ENCODE assay signal across 8 mouse cellular contexts in genomic region chr11:29172563-29173124, GRCm38 (mm10). TPM values are rescaled to one million over a fixed set of nuclear protein-coding genes. Genes with fewer than 3 reads are reported as not detected.
DNase-seq lines count a peak whose midpoint lies in the region; ATAC-seq and TF ChIP-seq lines count a peak whose summit lies in the region.

Gene Ppp4r3b (plus strand): TSS chr11:29172890.

- H3K4me1 ChIP-seq in hindbrain, embryonic 10.5 days (replicated peaks): peaks cover 24% of the 10 kb centered on the region
- peaks cover 9% of the 10 kb centered on the region for H3K4me1 ChIP-seq in lung, postnatal 0 days (ENCODE audit: insufficient read depth, low read depth, low read length)

- no peaks in the 10 kb centered on the region for H3K9me3 ChIP-seq in hindbrain, embryonic 10.5 days
- H3K9me3 ChIP-seq in lung, postnatal 0 days (ENCODE audit: low read length): no peaks in the 10 kb centered on the region

- H3K36me3 ChIP-seq in hindbrain, embryonic 10.5 days: 0 out of 2 replicates have a peak, but pooled peaks cover under 1% of the 10 kb centered on the region
- H3K36me3 ChIP-seq in lung, postnatal 0 days (ENCODE audit: insufficient read depth, low read length): no peaks in the 10 kb centered on the region

- peak; percentile 100 for DNase-seq in MN1 (ENCODE audit: low spot score)
- peak; percentile 99 for DNase-seq in cerebellum, adult 9-10 months
- peak; percentile 98 for DNase-seq in hindbrain, embryonic 10.5 days (ENCODE audit: low spot score)
- peak; percentile 99 for DNase-seq in layer of hippocampus, adult 9-11 months
- peak; percentile 99 for DNase-seq in lung, postnatal 0 days (ENCODE audit: low spot score)
- DNase-seq in ovary, postnatal 14 days (ENCODE audit: low spot score): peak; percentile 92
- peak; percentile 97 for DNase-seq in thymus, postnatal 14 days

- peak within 1 kb of the TSS; percentile 99 for H3K27ac ChIP-seq in hindbrain, embryonic 10.5 days
- peak within 1 kb of the TSS; percentile 99 for H3K27ac ChIP-seq in lung, postnatal 0 days (ENCODE audit: low read length)

- ATAC-seq in frontal cortex, adult (ENCODE audit: low TSS enrichment): peak; percentile 95
- peak; percentile 97 for ATAC-seq in lung, postnatal 0 days

- peak; percentile 93 for TF ChIP-seq EP300 in lung, postnatal 0 days (IDR thresholded peaks at IDR 0.05)

- TF ChIP-seq CTCF in lung, postnatal 0 days (IDR thresholded peaks at IDR 0.05): peak; percentile 36

- peak within 1 kb of the TSS; percentile 94 for H3K4me3 ChIP-seq in hindbrain, embryonic 10.5 days
- peak within 1 kb of the TSS; percentile 100 for H3K4me3 ChIP-seq in lung, postnatal 0 days (ENCODE audit: low read depth, low read length)

- H3K9ac ChIP-seq in lung, postnatal 0 days (replicated peaks; ENCODE audit: low read depth): peak within 1 kb of the TSS; percentile 100

- under 1% methylated on average over 50 of the region's 50 CpGs for WGBS in hindbrain, embryonic 10.5 days
- WGBS in lung, postnatal 0 days: under 1% methylated on average over 48 of the region's 50 CpGs

- H3K27me3 ChIP-seq in hindbrain, embryonic 10.5 days (ENCODE audit: insufficient read depth, poor library complexity, severe bottlenecking): no peaks in the 10 kb centered on the region
- no peaks in the 10 kb centered on the region for H3K27me3 ChIP-seq in lung, postnatal 0 days (replicated peaks; ENCODE audit: insufficient read depth, low read length)

- peak within 1 kb of the TSS; percentile 93 for H3K4me2 ChIP-seq in lung, postnatal 0 days (replicated peaks; ENCODE audit: low read depth, low read length)

RNA-seq across cellular contexts. Expression of gene Ppp4r3b, which starts in this region (rescaled TPM):
- 80.2 and 92.8 TPM in 2 replicates for polyA plus RNA-seq in hindbrain, embryonic 10.5 days (2016; fragmentation: Nextera tagmentation; extraction: Ambion mirVana)
- 56.7 and 64.5 TPM in 2 replicates for polyA plus RNA-seq in lung, postnatal 0 days (2015; fragmentation: Nextera tagmentation; extraction: Ambion mirVana)

Comparison
In these comparisons a context has a peak if more than half of its experiments do, and no peak if none do; other contexts are left out.
1. Peak in every context shown above with its lines: DNase-seq, ATAC-seq, H3K4me3 ChIP-seq and H3K27ac ChIP-seq.